Mouse (Mus musculus) E14TG2a.4 (cell line): Measurements from ENCODE around the gene Zbtb6.

Experiments
- CTCF ChIP-seq: conservative IDR thresholded peaks from 2 replicates; pipeline ENCODE4 v1.5.1; 2014; ENCODE audit warnings: low read length
- NANOG ChIP-seq: IDR thresholded peaks from 2 replicates; pipeline ENCODE4 v1.6.1; 2014; ENCODE audit warnings: borderline replicate concordance, low read length, mixed read lengths
- POU5F1 ChIP-seq: IDR thresholded peaks from 2 replicates; pipeline ENCODE4 v1.6.1; 2014; ENCODE audit warnings: low read length, borderline replicate concordance

GRCm38 (mm10) chr2:37431609-37432008 lies 11.4 kb downstream of the Zbtb6 start:
- TF ChIP-seq CTCF, result no peak
- TF ChIP-seq POU5F1, result no peak
- no peak for TF ChIP-seq NANOG
